Mouse (Mus musculus) kidney, adult 2 months (tissue): ENCODE results near the gene Plppr3.

Source experiments
- CTCF ChIP-seq: fragments of 200-500 bp; conservative IDR thresholded peaks from 2 replicates; pipeline ENCODE4 v1.5.1; 2011; ENCODE audit warnings: low read depth, mild to moderate bottlenecking, control low read depth, low read length, moderate library complexity, mixed read lengths; ENCODE audit not compliant: insufficient read depth, insufficient read length
- POLR2A ChIP-seq: fragments of 200-500 bp; IDR thresholded peaks from one replicate; pipeline ENCODE4 v1.6.1; 2011; ENCODE audit warnings: low read depth, low read length, control low read depth

DNA sequence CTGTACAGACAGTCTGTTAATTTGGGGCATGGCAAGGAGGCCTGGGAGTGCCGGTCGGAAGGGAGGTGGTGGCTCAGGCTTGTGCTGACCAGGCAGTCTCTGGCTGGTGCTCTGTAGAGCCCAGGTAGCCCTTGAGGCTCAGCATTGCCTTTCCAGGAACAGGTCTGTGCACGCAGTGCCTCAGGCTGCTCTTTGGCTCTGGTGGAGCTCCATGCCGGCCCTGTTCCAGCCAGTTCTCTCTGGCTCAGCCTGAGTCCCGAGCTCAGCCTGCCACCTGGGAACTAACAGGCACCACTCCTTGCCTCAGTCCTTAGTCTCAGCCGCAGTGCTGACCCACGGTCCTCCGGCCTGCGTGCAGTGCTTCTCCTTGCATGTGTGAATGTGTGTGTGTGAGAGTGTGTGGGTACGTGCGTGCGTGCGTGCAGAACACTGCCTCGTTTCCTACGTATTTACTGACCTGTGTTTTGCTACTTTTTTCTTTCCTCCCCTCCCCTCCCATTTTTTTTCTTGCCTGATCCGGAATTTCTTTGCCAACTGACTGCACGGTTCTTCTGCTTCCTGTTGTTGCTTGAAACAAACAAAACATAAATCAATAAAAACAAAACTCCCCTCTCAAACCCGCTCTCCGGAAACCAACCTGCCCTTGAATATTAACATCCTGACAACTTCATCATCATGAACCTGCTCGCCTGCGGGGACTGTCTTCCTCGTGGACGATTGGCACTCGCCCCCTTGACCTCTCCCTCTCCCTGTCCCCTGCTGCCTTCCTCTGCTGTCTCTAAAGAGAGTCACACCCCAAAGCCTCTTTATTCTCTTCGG lies 13.0 kb downstream of the Plppr3 start:
- TF ChIP-seq CTCF (no peak), POLR2A (no peak)
